Mouse (Mus musculus): ENCODE data around the gene Ttyh1. TPM values are rescaled to one million over a fixed set of nuclear protein-coding genes. Genes with fewer than 3 reads are reported as not detected.

The Ttyh1 gene
- polyA plus RNA-seq, 1 experiment from 2014 or later, result 3.2 TPM

DNA sequence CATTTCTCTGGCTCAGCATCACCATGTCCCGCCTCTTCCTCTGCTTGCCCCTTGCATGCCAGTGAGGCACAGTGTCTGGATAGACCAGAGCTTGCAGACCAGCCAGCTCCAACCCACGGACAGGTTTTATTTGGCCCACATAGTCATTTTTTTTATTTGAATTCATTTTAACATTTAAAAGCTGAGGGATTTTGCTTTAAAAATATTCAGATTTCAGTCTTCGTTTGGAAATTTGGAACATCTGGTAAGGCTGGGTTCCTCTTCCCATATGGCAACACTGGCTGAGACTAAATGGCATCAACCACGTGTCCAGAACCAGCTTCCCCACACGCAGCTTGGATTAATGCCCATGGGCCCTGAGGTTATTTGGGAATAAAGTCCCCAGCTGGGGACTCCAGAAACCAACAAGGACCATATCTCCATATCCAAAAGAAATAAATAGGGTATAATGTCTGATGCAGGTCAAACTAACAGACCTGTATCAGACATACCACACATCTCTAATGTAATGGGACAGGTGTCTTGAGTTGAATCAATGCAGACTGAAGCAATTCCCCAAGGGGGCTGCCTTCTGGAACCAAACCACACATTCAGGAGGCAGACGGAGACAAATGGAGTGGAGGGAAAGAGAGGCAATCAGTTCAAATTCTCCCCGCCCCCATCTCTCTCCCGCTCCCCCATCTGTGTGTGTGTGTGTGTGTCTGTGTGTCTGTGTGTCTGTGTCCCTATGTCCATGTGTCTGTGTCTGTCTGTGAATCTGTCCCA lies 2.0 kb upstream of the Ttyh1 start:
- 53% methylated on average over 8 of the region's 8 CpGs for WGBS (ENCODE audit: insufficient replicate concordance)
- TF ChIP-seq EP300 (IDR thresholded peaks at IDR 0.05; ENCODE audit: low read depth) (no peak), CTCF (IDR thresholded peaks at IDR 0.05; ENCODE audit: low read depth) (no peak)

DNA sequence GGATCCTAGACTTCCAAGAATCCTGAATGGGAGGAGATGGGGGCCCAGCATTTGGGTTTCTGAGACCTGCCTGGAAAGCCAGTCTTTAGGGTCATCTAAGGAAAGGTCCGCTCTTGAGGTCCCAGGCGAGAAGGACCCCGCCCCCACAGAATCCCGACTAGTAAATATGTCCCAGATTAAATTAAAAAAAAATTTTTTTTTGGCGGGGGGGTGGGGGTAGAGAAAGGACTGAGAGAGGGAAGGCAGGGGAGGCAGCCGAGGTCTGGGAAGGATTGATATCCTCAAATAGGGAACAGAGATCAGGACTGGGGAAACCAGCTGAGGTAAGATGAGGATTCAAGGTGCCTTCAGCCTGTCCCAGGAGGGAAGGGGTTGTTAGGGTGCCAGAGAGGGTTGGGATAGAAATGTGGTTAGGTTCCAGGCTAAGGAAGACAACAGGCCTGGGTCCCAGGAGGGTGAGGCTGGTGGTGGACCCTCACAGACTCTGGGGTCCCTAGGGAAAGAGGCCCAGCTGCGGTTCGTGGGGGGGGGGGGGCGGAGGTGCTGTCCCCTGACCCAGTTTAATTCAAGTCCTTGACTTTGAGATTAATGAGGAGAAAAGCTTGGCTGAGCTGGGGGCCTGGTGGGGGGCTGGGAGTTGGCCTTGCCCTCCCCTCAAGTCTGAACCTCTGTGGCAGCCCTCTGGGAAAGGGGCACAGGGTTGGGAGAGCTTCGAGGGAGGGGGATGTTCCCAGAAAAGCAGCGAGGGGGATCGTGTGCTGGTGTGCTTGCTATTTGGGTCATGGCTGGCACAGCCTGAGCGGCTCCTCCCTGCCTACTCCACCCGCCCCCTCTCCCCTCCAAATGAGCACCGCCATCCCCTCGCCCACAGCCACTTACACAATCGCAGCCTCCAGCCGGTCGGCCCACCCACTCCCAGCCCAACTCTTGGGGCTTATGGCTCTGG lies 1.0 kb downstream of the Ttyh1 start:
- Histone ChIP-seq H3K4me2 (ENCODE audit: low read depth, low read length) (no peak overlapping the region), H3K9ac (replicated peaks) (no peak overlapping the region), H3K27me3 (ENCODE audit: insufficient read depth, low read length) (peaks cover 26% of the 10 kb centered on the region), H3K36me3 (replicated peaks; ENCODE audit: insufficient read depth, low read length) (no peaks in the 10 kb centered on the region), H3K9me3 (ENCODE audit: low read length) (no peaks in the 10 kb centered on the region), H3K4me3 (ENCODE audit: low read depth, low read length) (0 out of 2 replicates have a peak overlapping the region, but pooled peaks have one; percentile 25), H3K4me1 (ENCODE audit: insufficient read depth) (peaks cover 4% of the 10 kb centered on the region; the same call in 1 of the 2 replicates), H3K27ac (ENCODE audit: low read depth) (no peak overlapping the region)
- TF ChIP-seq CTCF (IDR thresholded peaks at IDR 0.05; ENCODE audit: low read depth), result no peak
- TF ChIP-seq EP300 (IDR thresholded peaks at IDR 0.05; ENCODE audit: low read depth), result no peak
- DNase-seq (no peak), ATAC-seq (no peak)
- WGBS (ENCODE audit: insufficient replicate concordance), result 30% methylated on average over 17 of the region's 19 CpGs

More for the DNA sequence above, 2.0 kb upstream of the Ttyh1 start:
- H3K9me3 ChIP-seq (ENCODE audit: low read length), result no peaks in the 10 kb centered on the region
- no peak overlapping the region for H3K27ac ChIP-seq (ENCODE audit: low read depth)
- H3K4me2 ChIP-seq (ENCODE audit: low read depth, low read length), result no peak overlapping the region
- ATAC-seq (no peak), DNase-seq (no peak)
- H3K9ac ChIP-seq (replicated peaks), result no peak overlapping the region
- H3K36me3 ChIP-seq (replicated peaks; ENCODE audit: insufficient read depth, low read length), result no peaks in the 10 kb centered on the region
- peaks cover 4% of the 10 kb centered on the region; the same call in 1 of the 2 replicates for H3K4me1 ChIP-seq (ENCODE audit: insufficient read depth)
- H3K4me3 ChIP-seq (ENCODE audit: low read depth, low read length), result no peak overlapping the region
- peaks cover 26% of the 10 kb centered on the region for H3K27me3 ChIP-seq (ENCODE audit: insufficient read depth, low read length)

DNA sequence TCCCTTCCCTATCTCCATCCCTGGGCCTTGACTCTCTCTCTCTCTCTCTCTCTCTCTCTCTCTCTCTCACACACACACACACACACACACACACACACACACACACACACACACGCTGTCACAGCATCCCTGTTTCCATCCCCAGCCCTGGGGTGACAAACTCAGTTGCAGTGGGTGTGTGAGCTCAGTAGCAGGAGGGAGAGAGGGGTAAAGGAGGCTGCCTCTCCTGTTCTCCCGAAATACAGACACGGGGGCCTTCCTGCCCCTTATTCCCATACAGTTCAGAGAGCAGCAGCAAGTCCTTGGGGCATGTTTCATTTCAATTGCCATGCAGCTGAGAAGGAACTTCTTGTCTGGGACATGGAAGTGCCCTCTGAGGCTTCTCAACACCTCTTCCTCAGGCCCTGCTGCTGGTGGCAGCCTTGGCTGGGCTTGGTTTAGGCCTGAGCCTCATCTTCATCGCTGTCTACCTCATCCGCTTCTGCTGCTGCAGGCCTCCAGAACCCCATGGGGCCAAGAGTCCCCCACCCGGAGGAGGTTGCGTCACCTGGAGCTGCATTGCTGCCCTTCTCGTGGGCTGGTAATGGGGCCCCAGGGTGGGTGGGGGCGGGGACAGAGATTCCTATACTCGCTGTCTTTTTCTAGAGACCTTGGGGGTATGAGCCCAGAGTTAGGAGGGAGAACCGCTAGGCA lies 3.0 kb downstream of the Ttyh1 start:
- TF ChIP-seq CTCF (IDR thresholded peaks at IDR 0.05; ENCODE audit: low read depth) (no peak), EP300 (IDR thresholded peaks at IDR 0.05; ENCODE audit: low read depth) (no peak)
- H3K4me2 ChIP-seq (ENCODE audit: low read depth, low read length), result no peak overlapping the region
- H3K4me3 ChIP-seq (ENCODE audit: low read depth, low read length), result no peak overlapping the region
- no peak overlapping the region for H3K9ac ChIP-seq (replicated peaks)
- no peaks in the 10 kb centered on the region for H3K9me3 ChIP-seq (ENCODE audit: low read length)
- no peaks in the 10 kb centered on the region for H3K36me3 ChIP-seq (replicated peaks; ENCODE audit: insufficient read depth, low read length)
- DNase-seq, result no peak
- peaks cover 4% of the 10 kb centered on the region; the same call in 1 of the 2 replicates for H3K4me1 ChIP-seq (ENCODE audit: insufficient read depth)
- H3K27me3 ChIP-seq (ENCODE audit: insufficient read depth, low read length), result peaks cover 26% of the 10 kb centered on the region
- WGBS (ENCODE audit: insufficient replicate concordance), result 41% methylated on average over 11 of the region's 11 CpGs
- H3K27ac ChIP-seq (ENCODE audit: low read depth), result no peak overlapping the region
- ATAC-seq, result no peak

DNA sequence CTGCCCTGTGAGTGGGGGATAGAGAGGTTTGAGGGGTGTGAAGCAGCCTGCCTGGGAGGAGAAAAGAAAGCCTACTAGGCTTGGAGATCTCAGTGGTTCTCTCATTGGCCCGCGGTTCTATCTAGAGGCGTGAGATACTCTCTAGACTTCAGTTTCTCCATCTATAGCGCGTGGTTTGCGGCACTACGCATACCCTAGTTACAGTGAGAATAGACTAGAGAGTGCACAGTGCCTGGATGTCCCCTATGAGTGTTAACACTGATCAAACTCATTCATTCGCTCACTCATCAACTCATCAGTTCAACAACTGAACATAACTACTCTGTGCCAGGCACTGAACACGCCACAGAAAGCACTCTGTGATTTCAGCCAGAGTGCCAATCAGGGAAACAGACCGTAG lies 3.6 kb downstream of the Ttyh1 start:
- TF ChIP-seq CTCF (IDR thresholded peaks at IDR 0.05; ENCODE audit: low read depth), result no peak
- no peak for TF ChIP-seq EP300 (IDR thresholded peaks at IDR 0.05; ENCODE audit: low read depth)
- peaks cover 21% of the 10 kb centered on the region for H3K27me3 ChIP-seq (ENCODE audit: insufficient read depth, low read length)
- 80% methylated on average over 10 of the region's 10 CpGs for WGBS (ENCODE audit: insufficient replicate concordance)

DNA sequence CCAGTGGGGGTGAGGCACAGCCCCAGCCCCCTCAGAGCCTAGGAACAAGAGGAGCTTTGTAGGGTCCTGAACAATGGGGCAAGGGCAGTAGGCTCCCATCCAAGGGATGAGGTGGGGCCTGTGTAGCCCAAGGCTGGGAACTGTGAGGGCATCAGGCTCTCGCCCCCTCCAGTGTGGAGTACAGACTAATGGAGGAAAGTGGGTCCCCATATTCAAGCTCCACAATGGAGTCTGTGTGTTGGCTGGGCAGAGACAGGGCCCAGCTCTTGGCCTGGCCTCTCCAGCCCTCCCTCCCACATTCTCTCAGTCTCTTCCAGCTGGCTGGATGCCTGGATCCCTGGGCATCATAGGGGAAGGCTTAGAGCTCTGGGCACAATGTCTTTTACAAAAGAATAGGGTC lies 4.5 kb downstream of the Ttyh1 start:
- Histone ChIP-seq H3K36me3 (replicated peaks; ENCODE audit: insufficient read depth, low read length) (no peaks in the 10 kb centered on the region), H3K4me2 (ENCODE audit: low read depth, low read length) (no peak overlapping the region), H3K27ac (ENCODE audit: low read depth) (no peak overlapping the region), H3K4me1 (ENCODE audit: insufficient read depth) (peaks cover 4% of the 10 kb centered on the region; the same call in 1 of the 2 replicates), H3K4me3 (ENCODE audit: low read depth, low read length) (no peak overlapping the region), H3K9me3 (ENCODE audit: low read length) (no peaks in the 10 kb centered on the region), H3K9ac (replicated peaks) (no peak overlapping the region), H3K27me3 (ENCODE audit: insufficient read depth, low read length) (peaks cover 18% of the 10 kb centered on the region)
- ATAC-seq (no peak), DNase-seq (no peak)
- WGBS (ENCODE audit: insufficient replicate concordance), result 67% methylated on average over 1 of the region's 1 CpGs
- TF ChIP-seq CTCF (IDR thresholded peaks at IDR 0.05; ENCODE audit: low read depth) (no peak), EP300 (IDR thresholded peaks at IDR 0.05; ENCODE audit: low read depth) (no peak)

More for the DNA sequence above, 3.6 kb downstream of the Ttyh1 start:
- DNase-seq (no peak), ATAC-seq (no peak)
- peaks cover 4% of the 10 kb centered on the region; the same call in 1 of the 2 replicates for H3K4me1 ChIP-seq (ENCODE audit: insufficient read depth)
- no peaks in the 10 kb centered on the region for H3K9me3 ChIP-seq (ENCODE audit: low read length)
- H3K27ac ChIP-seq (ENCODE audit: low read depth), result no peak overlapping the region
- H3K4me2 ChIP-seq (ENCODE audit: low read depth, low read length), result no peak overlapping the region
- H3K36me3 ChIP-seq (replicated peaks; ENCODE audit: insufficient read depth, low read length), result no peaks in the 10 kb centered on the region
- no peak overlapping the region for H3K9ac ChIP-seq (replicated peaks)
- H3K4me3 ChIP-seq (ENCODE audit: low read depth, low read length), result no peak overlapping the region
